ENCODE assay signal across 25 mouse cellular contexts in the genomic region with DNA sequence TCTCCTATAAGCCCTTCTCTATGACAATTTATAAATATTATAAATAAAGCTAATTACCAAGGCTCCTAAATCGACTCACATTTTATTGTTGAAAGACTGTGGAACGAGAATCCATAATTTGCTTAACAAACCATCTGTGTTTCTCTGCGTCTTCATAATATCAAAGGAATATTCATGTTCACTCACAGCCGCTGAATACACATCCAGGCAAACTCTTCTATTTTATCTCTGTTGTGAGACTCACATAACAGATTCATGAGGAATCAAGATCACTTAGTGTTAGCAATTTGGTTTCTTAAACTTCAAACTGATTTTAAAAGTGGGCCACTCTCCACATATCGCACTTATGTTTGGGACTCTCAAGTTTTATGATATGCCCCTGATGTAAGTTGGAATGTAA. TPM values are rescaled to one million over a fixed set of nuclear protein-coding genes. Genes with fewer than 3 reads are reported as not detected.
"Had no signal": no experiment of that assay in that cellular context is flagged by ENCODE, and none has a peak within 500 bp of the region (broad histone marks: within the 10 kb centered on the region; RNA-seq: fewer than 3 reads in every experiment).

No protein-coding gene starts in this region.

- H3K4me2 ChIP-seq: lung, embryonic 14.5 days; midbrain, embryonic 12.5 days; neural tube, embryonic 13.5 days; neural tube, embryonic 15.5 days had no signal

- ATAC-seq: midbrain, embryonic 16.5 days had no signal

- H3K36me3 ChIP-seq: midbrain, embryonic 10.5 days; midbrain, embryonic 12.5 days; neural tube, embryonic 13.5 days; neural tube, embryonic 15.5 days had no signal

- H3K9me3 ChIP-seq: midbrain, embryonic 10.5 days; midbrain, embryonic 12.5 days; neural tube, embryonic 13.5 days; neural tube, embryonic 15.5 days had no signal

- H3K4me3 ChIP-seq: midbrain, embryonic 10.5 days; midbrain, embryonic 12.5 days; myocyte; neural tube, embryonic 13.5 days; neural tube, embryonic 15.5 days had no signal

- H3K4me1 ChIP-seq: midbrain, embryonic 10.5 days; midbrain, embryonic 12.5 days; neural tube, embryonic 13.5 days; neural tube, embryonic 15.5 days had no signal

- DNase-seq: lung, adult 18-20 months; lung, embryonic 14.5 days; lung, postnatal 10 days; lung, postnatal 4 days; midbrain, embryonic 14.5 days; retina, postnatal 1 day; right cerebral cortex, adult 18-20 months; right cerebral cortex, postnatal 25 days; right cerebral cortex, postnatal 4 days; spleen, adult 18-20 months; thymus, adult 18-20 months; thymus, postnatal 14 days; thymus, postnatal 36 days had no signal

- H3K9ac ChIP-seq: lung, embryonic 14.5 days; midbrain, embryonic 12.5 days; neural tube, embryonic 13.5 days; neural tube, embryonic 15.5 days had no signal

- H3K27me3 ChIP-seq: midbrain, embryonic 12.5 days; neural tube, embryonic 13.5 days; neural tube, embryonic 15.5 days had no signal

- H3K27ac ChIP-seq: midbrain, embryonic 10.5 days; midbrain, embryonic 12.5 days; neural tube, embryonic 13.5 days; neural tube, embryonic 15.5 days had no signal

RNA-seq across cellular contexts. Expression of a gene that starts 1.9 kb away (rescaled TPM):
- polyA plus RNA-seq: lung, embryonic 14.5 days; lung, embryonic 16.5 days; midbrain, embryonic 10.5 days; midbrain, embryonic 12.5 days; midbrain, embryonic 14.5 days; midbrain, embryonic 16.5 days; myocyte; neural tube, embryonic 11.5 days; neural tube, embryonic 13.5 days; neural tube, embryonic 15.5 days; small intestine, adult 2 months; stomach, embryonic 14.5 days; stomach, embryonic 16.5 days; thymus, postnatal 0 days had no signal

RNA-seq across cellular contexts. Expression of a gene that starts 6.6 kb away (rescaled TPM):
- polyA plus RNA-seq: lung, embryonic 14.5 days; lung, embryonic 16.5 days; midbrain, embryonic 10.5 days; midbrain, embryonic 12.5 days; midbrain, embryonic 14.5 days; midbrain, embryonic 16.5 days; myocyte; neural tube, embryonic 11.5 days; neural tube, embryonic 13.5 days; neural tube, embryonic 15.5 days; small intestine, adult 2 months; stomach, embryonic 14.5 days; stomach, embryonic 16.5 days; thymus, postnatal 0 days had no signal
